Mouse (Mus musculus) kidney, adult 2 months (tissue): ENCODE results near the gene Ntm.

Experiments used
- CTCF ChIP-seq: fragments of 200-500 bp; conservative IDR thresholded peaks from 2 replicates; pipeline ENCODE4 v1.5.1; 2011; ENCODE audit warnings: low read depth, mild to moderate bottlenecking, control low read depth, low read length, moderate library complexity, mixed read lengths; ENCODE audit not compliant: insufficient read depth, insufficient read length
- POLR2A ChIP-seq: fragments of 200-500 bp; IDR thresholded peaks from one replicate; pipeline ENCODE4 v1.6.1; 2011; ENCODE audit warnings: low read depth, low read length, control low read depth

- TF ChIP-seq POLR2A = no peak
- no peak for TF ChIP-seq CTCF
Observed at GRCm38 (mm10) chr9:29272861-29273260, 690.1 kb downstream of the Ntm start.
